Mouse (Mus musculus) stomach, embryonic 14.5 days (tissue): ENCODE results near the gene Cldn8. TPM values are rescaled to one million over a fixed set of nuclear protein-coding genes. Genes with fewer than 3 reads are reported as not detected.

ENCODE experiments used
- ATAC-seq: fragments of 200-750 bp; cut with Nextera tagmentation; 2 replicates; pipeline ENCODE4 v1.8.0; 2017; ENCODE audit warnings: low read depth, moderate TSS enrichment; ENCODE audit not compliant: insufficient number of reproducible peaks, insufficient read depth, low FRiP score
- H3K27ac ChIP-seq: fragments of 300-500 bp; sonication (generic); 2 replicates; pipeline ENCODE4 v1.5.1; 2014; ENCODE audit warnings: mild to moderate bottlenecking, low read length, moderate library complexity, mixed read lengths
- H3K27me3 ChIP-seq: fragments of 300-500 bp; sonication (generic); 2 replicates; pipeline ENCODE4 v1.6.1; 2014; ENCODE audit warnings: low read length, control low read depth, mixed read lengths; ENCODE audit not compliant: control insufficient read depth, insufficient read depth
- H3K36me3 ChIP-seq: fragments of 300-500 bp; sonication (generic); 2 replicates; pipeline ENCODE4 v1.6.1; 2014; ENCODE audit warnings: mild to moderate bottlenecking, control low read depth, low read length, moderate library complexity, mixed read lengths; ENCODE audit not compliant: control insufficient read depth, insufficient read depth
- H3K4me1 ChIP-seq: fragments of 300-500 bp; sonication (generic); 2 replicates; pipeline ENCODE4 v1.6.1; 2014; ENCODE audit warnings: low read length, control low read depth, mixed read lengths; ENCODE audit not compliant: control insufficient read depth, insufficient read depth
- H3K4me2 ChIP-seq: fragments of 300-500 bp; sonication (generic); replicated peaks from 2 replicates; pipeline ENCODE4 v1.6.1; 2014; ENCODE audit warnings: low read depth, low read length, control low read depth
- H3K4me3 ChIP-seq: fragments of 300-500 bp; sonication (generic); 2 replicates; pipeline ENCODE4 v1.5.1; 2014; ENCODE audit warnings: low read depth, low read length, control low read depth
- H3K9ac ChIP-seq: fragments of 300-500 bp; sonication (generic); replicated peaks from 2 replicates; pipeline ENCODE4 v1.6.1; 2014; ENCODE audit warnings: low read depth, mild to moderate bottlenecking, control low read depth, low read length, moderate library complexity, mixed read lengths
- H3K9me3 ChIP-seq: fragments of 300-500 bp; sonication (generic); 2 replicates; pipeline ENCODE4 v1.6.1; 2016; ENCODE audit warnings: low read depth, low read length, control low read depth; ENCODE audit not compliant: control insufficient read depth
- WGBS: fragments of 180-500 bp; shearing (Covaris S2); extraction: QIAGEN DNeasy Blood & Tissue Kit; methylation state at CpG from one replicate; pipeline ENCODE4 v1.1.7; 2014; 5-methylcytosine and 5-hydroxymethylcytosine counted together
- polyA plus RNA-seq: library from polyadenylated mRNA; unstranded; fragments of >200 nt; fragmentation: Nextera tagmentation; extraction: Ambion mirVana; gene quantifications from 2 replicates; pipeline ENCODE4 v1.2.1, GENCODE M21; 2014

Cldn8 gene
- polyA plus RNA-seq, 1 experiment from 2014 or later: 9.5 TPM

GRCm38 (mm10) chr16:88583338-88583737, 20.4 kb upstream of the Cldn8 start:
- H3K4me1 ChIP-seq: no peaks in the 10 kb centered on the region
- no peaks in the 10 kb centered on the region for H3K9me3 ChIP-seq
- H3K27ac ChIP-seq: no peak overlapping the region
- WGBS: 92% methylated on average over 9 of the region's 9 CpGs
- H3K4me3 ChIP-seq: no peak overlapping the region
- no peak overlapping the region for H3K9ac ChIP-seq
- no peak overlapping the region for H3K4me2 ChIP-seq
- no peak for ATAC-seq
- no peaks in the 10 kb centered on the region for H3K36me3 ChIP-seq
- H3K27me3 ChIP-seq: no peaks in the 10 kb centered on the region

- ATAC-seq: no peak
- Histone ChIP-seq H3K9ac (no peak overlapping the region), H3K27me3 (no peaks in the 10 kb centered on the region), H3K27ac (no peak overlapping the region), H3K36me3 (no peaks in the 10 kb centered on the region), H3K9me3 (no peaks in the 10 kb centered on the region), H3K4me1 (no peaks in the 10 kb centered on the region), H3K4me2 (no peak overlapping the region), H3K4me3 (no peak overlapping the region)
- WGBS: 78% methylated on average over 4 of the region's 4 CpGs
Observed at GRCm38 (mm10) chr16:88575885-88576679, 13.1 kb upstream of the Cldn8 start.

GRCm38 (mm10) chr16:88572904-88573404, 10.0 kb upstream of the Cldn8 start:
- no peak for ATAC-seq
- WGBS: 43% methylated on average over 5 of the region's 5 CpGs
- Histone ChIP-seq H3K27ac (no peak overlapping the region), H3K9ac (no peak overlapping the region), H3K4me2 (no peak overlapping the region), H3K27me3 (no peaks in the 10 kb centered on the region), H3K9me3 (no peaks in the 10 kb centered on the region), H3K36me3 (no peaks in the 10 kb centered on the region), H3K4me3 (no peak overlapping the region), H3K4me1 (no peaks in the 10 kb centered on the region)

- ATAC-seq: no peak
- no peaks in the 10 kb centered on the region for H3K36me3 ChIP-seq
- H3K27me3 ChIP-seq: no peaks in the 10 kb centered on the region
- H3K4me1 ChIP-seq: no peaks in the 10 kb centered on the region
- H3K9me3 ChIP-seq: no peaks in the 10 kb centered on the region
- no peak overlapping the region for H3K4me3 ChIP-seq
- no peak overlapping the region for H3K9ac ChIP-seq
- H3K27ac ChIP-seq: no peak overlapping the region
- H3K4me2 ChIP-seq: no peak overlapping the region
Observed at GRCm38 (mm10) chr16:88570136-88570535, 7.2 kb upstream of the Cldn8 start.

- Histone ChIP-seq H3K27me3 (no peaks in the 10 kb centered on the region), H3K4me2 (no peak overlapping the region), H3K9ac (no peak overlapping the region), H3K4me3 (no peak overlapping the region), H3K9me3 (no peaks in the 10 kb centered on the region), H3K36me3 (no peaks in the 10 kb centered on the region), H3K4me1 (no peaks in the 10 kb centered on the region), H3K27ac (no peak overlapping the region)
- WGBS: 81% methylated on average over 3 of the region's 3 CpGs
- ATAC-seq: no peak
Observed at GRCm38 (mm10) chr16:88569732-88570131, 6.7 kb upstream of the Cldn8 start.

GRCm38 (mm10) chr16:88569096-88569495, 6.1 kb upstream of the Cldn8 start:
- Histone ChIP-seq H3K9me3 (no peaks in the 10 kb centered on the region), H3K27me3 (no peaks in the 10 kb centered on the region), H3K4me3 (no peak overlapping the region), H3K4me1 (no peaks in the 10 kb centered on the region), H3K36me3 (no peaks in the 10 kb centered on the region), H3K4me2 (no peak overlapping the region), H3K27ac (no peak overlapping the region), H3K9ac (no peak overlapping the region)
- 82% methylated on average over 1 of the region's 1 CpGs for WGBS
- ATAC-seq: no peak

GRCm38 (mm10) chr16:88561617-88562164, 1.3 kb downstream of the Cldn8 start:
- Histone ChIP-seq H3K27ac (no peak overlapping the region), H3K4me3 (peak overlapping the region; percentile 22; the same call in 1 of the 2 replicates), H3K36me3 (no peaks in the 10 kb centered on the region), H3K27me3 (no peaks in the 10 kb centered on the region), H3K4me2 (no peak overlapping the region), H3K4me1 (no peaks in the 10 kb centered on the region), H3K9ac (no peak overlapping the region), H3K9me3 (no peaks in the 10 kb centered on the region)
- ATAC-seq: no peak
- WGBS: 28% methylated on average over 6 of the region's 6 CpGs

GRCm38 (mm10) chr16:88542488-88542887, 20.5 kb downstream of the Cldn8 start:
- no peaks in the 10 kb centered on the region for H3K9me3 ChIP-seq
- 55% methylated on average over 6 of the region's 6 CpGs for WGBS
- H3K4me3 ChIP-seq: no peak overlapping the region
- ATAC-seq: no peak
- H3K4me2 ChIP-seq: no peak overlapping the region
- no peaks in the 10 kb centered on the region for H3K36me3 ChIP-seq
- H3K9ac ChIP-seq: no peak overlapping the region
- H3K4me1 ChIP-seq: no peaks in the 10 kb centered on the region
- no peak overlapping the region for H3K27ac ChIP-seq
- no peaks in the 10 kb centered on the region for H3K27me3 ChIP-seq
